Mouse (Mus musculus) lung, embryonic 16.5 days (tissue): Measurements from ENCODE around the gene 2010300C02Rik. TPM values are rescaled to one million over a fixed set of nuclear protein-coding genes. Genes with fewer than 3 reads are reported as not detected.
A peak's percentile ranks its signal among the peaks of the same experiment; 100 is the strongest.

ENCODE experiments used
- ATAC-seq: fragments of 200-750 bp; cut with Nextera tagmentation; 2 replicates; pipeline ENCODE4 v1.8.0; 2017; ENCODE audit warnings: low read depth, mild to moderate bottlenecking, moderate library complexity
- H3K27ac ChIP-seq: fragments of 300-500 bp; sonication (generic); 2 replicates; pipeline ENCODE4 v1.5.1; 2014; ENCODE audit warnings: mild to moderate bottlenecking, control low read depth, low read length
- H3K27me3 ChIP-seq: fragments of 300-500 bp; sonication (generic); 2 replicates; pipeline ENCODE4 v1.6.1; 2014; ENCODE audit warnings: low read depth, low read length, mixed read lengths; ENCODE audit not compliant: control insufficient read depth, insufficient read depth
- H3K36me3 ChIP-seq: fragments of 300-500 bp; sonication (generic); 2 replicates; pipeline ENCODE4 v1.6.1; 2014; ENCODE audit warnings: low read length; ENCODE audit not compliant: control insufficient read depth, insufficient read depth
- H3K4me1 ChIP-seq: fragments of 300-500 bp; sonication (generic); replicated peaks from 2 replicates; pipeline ENCODE4 v1.6.1; 2014; ENCODE audit warnings: low read length, mixed read lengths; ENCODE audit not compliant: control insufficient read depth, insufficient read depth
- H3K4me2 ChIP-seq: fragments of 300-500 bp; sonication (generic); 2 replicates; pipeline ENCODE4 v1.6.1; 2014; ENCODE audit warnings: low read depth, low read length, control low read depth
- H3K4me3 ChIP-seq: fragments of 300-500 bp; sonication (generic); 2 replicates; pipeline ENCODE4 v1.5.1; 2014; ENCODE audit warnings: mild to moderate bottlenecking, low read length, control low read depth
- H3K9ac ChIP-seq: fragments of 300-500 bp; sonication (generic); 2 replicates; pipeline ENCODE4 v1.6.1; 2014; ENCODE audit warnings: low read length, control low read depth
- H3K9me3 ChIP-seq: fragments of 300-500 bp; sonication (generic); 2 replicates; pipeline ENCODE4 v1.6.1; 2016; ENCODE audit warnings: low read length; ENCODE audit not compliant: control insufficient read depth
- WGBS: fragments of 180-500 bp; shearing (Covaris S2); extraction: QIAGEN DNeasy Blood & Tissue Kit; methylation state at CpG from one replicate; pipeline ENCODE4 v1.1.7; 2014; 5-methylcytosine and 5-hydroxymethylcytosine counted together
- polyA plus RNA-seq: library from polyadenylated mRNA; unstranded; fragments of >200 nt; fragmentation: Nextera tagmentation; extraction: Ambion mirVana; gene quantifications from 2 replicates; pipeline ENCODE4 v1.2.1, GENCODE M21; 2015

2010300C02Rik gene
- polyA plus RNA-seq, 1 experiment from 2014 or later = 13.0 TPM

- Histone ChIP-seq H3K4me2 (no peak overlapping the region), H3K9ac (no peak overlapping the region), H3K27me3 (no peaks in the 10 kb centered on the region), H3K9me3 (no peaks in the 10 kb centered on the region), H3K27ac (no peak overlapping the region), H3K4me1 (no peaks in the 10 kb centered on the region), H3K36me3 (no peaks in the 10 kb centered on the region), H3K4me3 (no peak overlapping the region)
- WGBS = 61% methylated on average over 10 of the region's 10 CpGs
- ATAC-seq = peak; percentile 31; the same call in 1 of the 2 replicates
Measured at GRCm38 (mm10) chr1:37630412-37631210, 89.3 kb downstream of the 2010300C02Rik start.

GRCm38 (mm10) chr1:37629876-37630275, 90.0 kb downstream of the 2010300C02Rik start:
- Histone ChIP-seq H3K4me1 (no peaks in the 10 kb centered on the region), H3K27me3 (no peaks in the 10 kb centered on the region), H3K4me2 (no peak overlapping the region), H3K9ac (no peak overlapping the region), H3K4me3 (no peak overlapping the region), H3K9me3 (no peaks in the 10 kb centered on the region), H3K36me3 (no peaks in the 10 kb centered on the region), H3K27ac (no peak overlapping the region)
- WGBS = 88% methylated on average over 5 of the region's 5 CpGs
- ATAC-seq = no peak

GRCm38 (mm10) chr1:37628749-37629148, 91.1 kb downstream of the 2010300C02Rik start:
- Histone ChIP-seq H3K9me3 (no peaks in the 10 kb centered on the region), H3K36me3 (no peaks in the 10 kb centered on the region), H3K4me3 (no peak overlapping the region), H3K9ac (no peak overlapping the region), H3K4me2 (no peak overlapping the region), H3K4me1 (no peaks in the 10 kb centered on the region), H3K27ac (no peak overlapping the region), H3K27me3 (no peaks in the 10 kb centered on the region)
- no peak for ATAC-seq
- 52% methylated on average over 6 of the region's 6 CpGs for WGBS

- Histone ChIP-seq H3K4me2 (no peak overlapping the region), H3K36me3 (no peaks in the 10 kb centered on the region), H3K4me1 (no peaks in the 10 kb centered on the region), H3K4me3 (no peak overlapping the region), H3K9ac (no peak overlapping the region), H3K9me3 (no peaks in the 10 kb centered on the region), H3K27me3 (no peaks in the 10 kb centered on the region), H3K27ac (no peak overlapping the region)
- no peak for ATAC-seq
- WGBS = 85% methylated on average over 17 of the region's 17 CpGs
Measured at GRCm38 (mm10) chr1:37624185-37624584, 95.7 kb downstream of the 2010300C02Rik start.

- Histone ChIP-seq H3K27me3 (no peaks in the 10 kb centered on the region), H3K4me3 (no peak overlapping the region), H3K9ac (no peak overlapping the region), H3K4me2 (no peak overlapping the region), H3K27ac (no peak overlapping the region), H3K4me1 (peaks cover 4% of the 10 kb centered on the region; the same call in 1 of the 2 replicates), H3K9me3 (no peaks in the 10 kb centered on the region), H3K36me3 (no peaks in the 10 kb centered on the region)
- WGBS = 81% methylated on average over 6 of the region's 6 CpGs
- no peak for ATAC-seq
Measured at GRCm38 (mm10) chr1:37622049-37622448, 97.8 kb downstream of the 2010300C02Rik start.

GRCm38 (mm10) chr1:37619542-37619941, 100.3 kb downstream of the 2010300C02Rik start:
- Histone ChIP-seq H3K9me3 (no peaks in the 10 kb centered on the region), H3K4me2 (no peak overlapping the region), H3K27me3 (no peaks in the 10 kb centered on the region), H3K9ac (no peak overlapping the region), H3K27ac (no peak overlapping the region), H3K36me3 (no peaks in the 10 kb centered on the region), H3K4me3 (no peak overlapping the region), H3K4me1 (peaks cover 16% of the 10 kb centered on the region)
- 53% methylated on average over 1 of the region's 1 CpGs for WGBS
- no peak for ATAC-seq

DNA sequence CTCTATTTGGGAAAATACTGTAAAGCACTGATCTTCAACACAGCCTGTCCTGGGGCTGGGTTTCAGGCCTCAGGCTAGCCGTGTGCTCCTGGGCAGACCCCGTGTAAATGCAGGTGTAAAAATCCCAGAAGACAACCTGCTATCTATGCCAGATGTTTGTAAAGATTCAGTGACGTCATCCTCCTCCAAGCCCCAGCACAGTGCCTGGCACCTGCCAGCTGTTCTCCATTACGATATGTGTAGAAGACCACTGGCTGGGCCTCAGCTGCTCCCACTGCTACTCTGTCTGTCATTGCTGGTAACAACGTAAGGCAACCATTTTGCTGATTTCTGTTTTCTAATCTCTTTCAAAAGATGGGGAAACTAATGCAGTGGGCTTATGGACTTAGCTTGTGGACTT, 102.8 kb downstream of the 2010300C02Rik start:
- no peaks in the 10 kb centered on the region for H3K27me3 ChIP-seq
- H3K4me2 ChIP-seq = no peak overlapping the region
- no peaks in the 10 kb centered on the region for H3K36me3 ChIP-seq
- H3K27ac ChIP-seq = peak overlapping the region; percentile 84
- no peaks in the 10 kb centered on the region for H3K9me3 ChIP-seq
- H3K4me3 ChIP-seq = no peak overlapping the region
- no peak for ATAC-seq
- H3K4me1 ChIP-seq = peaks cover 18% of the 10 kb centered on the region
- 53% methylated on average over 5 of the region's 5 CpGs for WGBS
- no peak overlapping the region for H3K9ac ChIP-seq

DNA sequence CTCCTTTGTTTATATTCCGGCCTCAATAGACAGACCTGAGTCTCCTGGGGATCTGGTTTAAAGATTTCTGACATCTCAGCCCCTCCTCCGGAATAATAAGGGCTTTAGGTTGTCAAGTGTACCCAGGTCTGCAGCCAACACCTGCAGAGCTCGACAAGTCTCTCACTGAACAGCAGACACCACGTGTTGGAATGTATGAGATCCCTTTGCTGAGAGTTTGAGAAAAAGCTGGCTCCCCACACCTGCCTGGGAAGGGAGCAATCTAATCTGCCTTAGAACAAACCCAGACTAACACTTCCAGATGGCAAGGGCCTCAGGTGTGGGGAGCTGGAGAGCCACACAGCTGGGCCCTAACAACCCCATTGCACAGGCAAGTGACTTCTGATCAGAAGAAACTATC, 103.3 kb downstream of the 2010300C02Rik start:
- Histone ChIP-seq H3K9me3 (no peaks in the 10 kb centered on the region), H3K36me3 (no peaks in the 10 kb centered on the region), H3K27ac (peak overlapping the region; percentile 84), H3K4me3 (no peak overlapping the region), H3K4me2 (no peak overlapping the region), H3K9ac (no peak overlapping the region), H3K4me1 (peaks cover 18% of the 10 kb centered on the region), H3K27me3 (no peaks in the 10 kb centered on the region)
- peak; percentile 62 for ATAC-seq
- 16% methylated on average over 4 of the region's 4 CpGs for WGBS

GRCm38 (mm10) chr1:37615290-37616040, 104.4 kb downstream of the 2010300C02Rik start:
- H3K4me2 ChIP-seq = no peak overlapping the region

More at GRCm38 (mm10) chr1:37615290-37616040, 104.4 kb downstream of the 2010300C02Rik start:
- Histone ChIP-seq H3K9ac (no peak overlapping the region), H3K9me3 (no peaks in the 10 kb centered on the region), H3K27ac (peak overlapping the region; percentile 84), H3K27me3 (no peaks in the 10 kb centered on the region), H3K4me1 (peaks cover 18% of the 10 kb centered on the region), H3K36me3 (no peaks in the 10 kb centered on the region), H3K4me3 (no peak overlapping the region)
- ATAC-seq = peak; percentile 75
- 33% methylated on average over 12 of the region's 12 CpGs for WGBS
